Mouse (Mus musculus): ENCODE data around the gene Gipc2.

- no peak for TF ChIP-seq EP300 (IDR thresholded peaks at IDR 0.05; ENCODE audit: insufficient read depth, low read depth, low read length)
- no peak for TF ChIP-seq POLR2A (IDR thresholded peaks at IDR 0.05; ENCODE audit: insufficient read depth, low read length)
- peak; percentile 5 for TF ChIP-seq CTCF (IDR thresholded peaks at IDR 0.05; ENCODE audit: low read depth, low read length)
These were observed 99.3 kb downstream of the Gipc2 start for GRCm38 (mm10) chr3:152066696-152067095.
